Mouse (Mus musculus): Measurements from ENCODE around the gene Zc3h12c.
"Not testable (repeated sequence)": the region's sequence is repeated elsewhere in the genome, so short reads cannot be mapped to it uniquely, and the experiment has no call there.

Gene Zc3h12c

DNA sequence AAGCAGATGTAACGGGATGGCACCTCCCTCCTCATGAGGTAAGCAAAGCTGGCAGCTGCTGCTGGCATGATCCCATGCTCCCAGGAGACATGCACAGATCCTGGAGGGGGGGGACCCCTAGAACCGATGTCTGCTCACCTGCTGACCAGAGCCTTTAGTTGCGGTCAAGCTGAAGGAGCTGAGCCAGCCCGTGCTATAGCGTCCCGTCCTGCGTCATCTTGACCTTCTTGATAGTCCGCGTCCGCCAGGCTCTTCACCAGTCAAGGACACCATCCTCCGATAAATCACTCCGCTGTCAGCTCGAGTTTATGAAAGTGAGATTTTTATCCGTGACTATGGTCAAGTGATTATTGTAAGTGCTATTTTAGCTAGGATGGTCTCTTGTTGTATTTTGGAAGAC, 67.9 kb downstream of the Zc3h12c start:
- DNase-seq (ENCODE audit: low spot score), result no peak

- DNase-seq (ENCODE audit: low spot score), result peak; percentile 82
Measured at GRCm38 (mm10) chr9:52098600-52098999, 69.8 kb downstream of the Zc3h12c start.

DNA sequence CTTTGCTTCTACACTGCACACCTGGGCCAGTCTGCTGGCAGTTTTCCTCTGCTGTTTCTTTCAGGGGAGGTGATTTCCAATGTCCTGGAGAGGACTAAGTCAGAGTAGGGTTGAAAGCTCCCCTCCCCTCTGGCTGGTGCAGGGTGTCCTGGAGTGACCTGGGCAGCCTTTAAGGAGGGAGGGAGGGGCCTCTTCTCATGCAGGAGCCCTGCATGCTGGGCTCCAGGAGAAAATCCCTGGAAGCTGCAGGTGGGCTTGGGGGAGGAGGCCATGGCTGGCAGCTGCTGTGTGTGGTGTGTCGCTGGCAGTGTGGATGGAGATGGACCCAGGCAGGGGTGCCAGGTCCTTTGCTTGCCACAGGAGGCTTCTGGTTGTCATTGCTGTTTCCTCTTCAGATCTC, 71.0 kb downstream of the Zc3h12c start:
- DNase-seq (ENCODE audit: low spot score), result no peak

GRCm38 (mm10) chr9:52095666-52096065, 72.7 kb downstream of the Zc3h12c start:
- DNase-seq (ENCODE audit: low spot score), result no peak

- no peak for DNase-seq (ENCODE audit: low spot score)
Measured at GRCm38 (mm10) chr9:52094471-52094980, 73.8 kb downstream of the Zc3h12c start.

DNA sequence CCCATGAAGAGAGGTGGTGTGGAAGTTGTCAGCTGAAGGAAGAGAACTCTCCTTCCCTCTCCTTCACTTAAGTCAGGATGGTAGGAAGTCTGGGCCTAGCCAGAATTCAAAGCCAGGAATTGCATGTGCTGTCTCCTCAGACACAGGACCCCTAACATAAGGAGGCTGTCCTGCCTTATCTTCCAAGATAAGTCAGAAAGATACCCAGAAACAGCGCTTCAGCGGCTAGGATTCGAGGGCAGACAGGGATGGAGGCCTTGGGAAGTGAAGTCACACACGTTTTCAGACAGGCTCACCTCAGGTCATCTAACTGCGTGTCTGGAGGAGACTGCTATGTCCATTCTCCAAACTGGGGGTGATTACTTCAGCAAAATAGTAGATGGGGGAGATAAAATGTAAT, 74.4 kb downstream of the Zc3h12c start:
- DNase-seq (ENCODE audit: low spot score), result no peak

DNA sequence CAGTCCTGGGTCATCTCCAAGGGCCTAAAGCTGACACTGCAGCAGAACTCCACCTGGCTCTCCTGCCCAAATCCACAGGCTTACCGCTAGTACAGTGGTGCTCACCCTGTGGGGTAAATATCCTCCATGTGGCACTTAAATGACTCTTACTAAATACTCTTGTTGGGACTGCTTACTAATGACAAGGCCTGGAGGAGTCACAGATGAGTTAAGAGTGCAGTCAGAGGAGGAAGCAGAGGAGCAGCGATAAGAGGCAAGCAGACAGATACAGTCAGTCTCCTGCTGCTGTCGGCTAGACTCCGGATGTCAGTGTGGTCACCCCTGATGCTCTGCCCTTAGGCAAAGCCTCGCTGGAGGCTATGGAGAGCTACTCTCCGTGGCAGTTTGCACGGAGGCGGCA, 75.3 kb downstream of the Zc3h12c start:
- DNase-seq (ENCODE audit: low spot score), result no peak

GRCm38 (mm10) chr9:52092311-52092710, 76.1 kb downstream of the Zc3h12c start:
- no peak for DNase-seq (ENCODE audit: low spot score)

DNA sequence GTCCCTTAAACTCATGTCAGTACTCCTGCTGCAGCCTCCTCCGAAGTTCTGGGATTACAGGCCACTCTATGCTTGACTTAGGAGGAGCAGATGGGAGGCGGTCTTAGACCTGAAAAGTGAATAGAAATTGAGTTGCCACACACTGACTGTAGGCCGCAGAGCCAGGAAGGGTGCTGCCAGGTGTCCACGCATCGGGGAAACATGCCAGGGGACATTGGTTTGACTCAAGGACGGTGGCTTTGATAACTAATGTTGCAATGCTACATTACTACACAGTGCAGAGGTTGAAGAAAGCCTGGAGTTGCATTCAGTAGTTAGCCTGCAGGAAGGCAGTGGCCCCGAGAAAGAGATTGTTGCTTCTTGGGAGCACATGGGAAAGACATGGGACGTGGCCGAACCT, 76.6 kb downstream of the Zc3h12c start:
- DNase-seq (ENCODE audit: low spot score), result no peak

- DNase-seq (ENCODE audit: low spot score), result no peak
Measured at GRCm38 (mm10) chr9:52082414-52082813, 86.0 kb downstream of the Zc3h12c start.

DNA sequence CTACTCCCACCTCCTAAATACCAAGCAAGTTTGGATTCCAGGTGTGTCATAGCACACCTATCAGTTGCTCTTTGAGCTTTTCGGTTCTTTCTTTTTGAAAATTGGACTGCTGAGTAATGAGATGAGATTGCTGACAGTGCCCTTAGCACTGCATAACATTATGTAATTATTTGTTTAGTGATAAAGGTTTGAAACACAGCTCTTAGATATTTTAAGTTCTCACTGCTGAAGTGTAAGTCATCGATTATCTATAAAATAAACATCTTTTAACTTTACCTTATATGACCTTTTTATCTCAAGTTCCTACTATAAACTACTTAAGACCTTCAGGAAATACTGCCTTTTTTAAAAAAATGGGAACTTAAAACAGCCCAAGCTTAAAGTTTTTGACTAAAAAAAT, 86.4 kb downstream of the Zc3h12c start:
- DNase-seq (ENCODE audit: low spot score), result no peak

GRCm38 (mm10) chr9:52077692-52078091, 90.7 kb downstream of the Zc3h12c start:
- DNase-seq (ENCODE audit: low spot score), result no peak

- no peak for DNase-seq (ENCODE audit: low spot score)
Measured at GRCm38 (mm10) chr9:52076089-52076488, 92.3 kb downstream of the Zc3h12c start.

DNA sequence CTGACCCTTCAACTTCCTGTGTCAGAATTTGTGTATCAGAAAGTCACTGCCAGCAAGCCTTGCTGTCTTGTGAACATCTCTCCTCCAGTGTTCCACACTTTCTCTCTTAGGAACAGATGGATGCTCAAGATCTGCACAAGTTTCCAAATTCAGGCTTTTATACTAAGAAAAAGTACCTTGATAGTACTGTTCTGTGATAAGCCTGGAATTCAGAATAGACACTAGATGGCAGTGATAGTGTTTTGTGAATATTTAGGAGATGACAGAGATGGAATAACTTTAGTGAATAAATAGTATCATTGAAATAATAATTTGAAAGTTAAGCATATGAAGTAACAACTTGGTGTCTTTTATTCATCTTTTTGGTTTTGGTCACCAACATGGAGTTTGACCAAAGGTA, 96.2 kb downstream of the Zc3h12c start:
- no peak for DNase-seq (ENCODE audit: low spot score)

- not testable (repeated sequence) for DNase-seq (ENCODE audit: low spot score)
Measured at GRCm38 (mm10) chr9:52071352-52071751, 97.0 kb downstream of the Zc3h12c start.

- no peak for DNase-seq (ENCODE audit: low spot score)
Measured at GRCm38 (mm10) chr9:52070052-52070451, 98.3 kb downstream of the Zc3h12c start.
